Mouse (Mus musculus): ENCODE measurements around the gene Ccndbp1.

DNA sequence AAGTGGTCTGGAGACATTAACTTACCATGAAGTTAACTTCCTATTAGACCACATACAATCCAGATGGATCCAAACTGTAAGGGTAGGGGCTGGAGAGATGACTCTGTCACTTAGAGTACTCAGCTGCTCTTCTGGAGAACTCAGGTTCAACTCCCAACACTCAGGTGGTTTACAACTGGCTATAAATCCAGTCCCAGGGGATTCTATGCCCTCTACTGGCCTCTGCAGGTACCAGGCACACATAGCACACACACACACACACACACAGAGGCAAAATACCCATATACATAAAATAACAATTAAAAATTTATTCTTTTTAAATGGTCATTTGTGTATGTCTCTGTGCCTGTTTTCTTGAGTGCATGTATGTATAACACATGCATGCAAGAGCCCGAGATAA, 31.2 kb downstream of the Ccndbp1 start:
- TF ChIP-seq MAX (IDR thresholded peaks at IDR 0.05), result no peak
- TF ChIP-seq CTCF (IDR thresholded peaks at IDR 0.05; ENCODE audit: control insufficient read depth, insufficient read depth, insufficient read length), result no peak
- TF ChIP-seq USF1 (IDR thresholded peaks at IDR 0.05; ENCODE audit: low read depth), result no peak
